ENCODE assay signal across 9 mouse cellular contexts in genomic region chr8:108612815-108613214, GRCm38 (mm10).
DNase-seq lines count a peak whose midpoint lies in the region; ATAC-seq and TF ChIP-seq lines count a peak whose summit lies in the region.
"Had no signal": no experiment of that assay in that cellular context is flagged by ENCODE, and none has a peak within 500 bp of the region (broad histone marks: within the 10 kb centered on the region; RNA-seq: fewer than 3 reads in every experiment).

No protein-coding gene starts in this region.

- H3K9me3 ChIP-seq in kidney, embryonic 14.5 days (ENCODE audit: control insufficient read depth, low read length) = no peaks in the 10 kb centered on the region

- H3K4me3 ChIP-seq in kidney, embryonic 14.5 days (ENCODE audit: low read length) = no peak overlapping the region
- H3K4me3 ChIP-seq in kidney, adult 2 months (ENCODE audit: insufficient read depth, low read depth, low read length) = no peak overlapping the region

- DNase-seq in kidney, adult 11 months = peak; percentile 21
- peak; percentile 46 for DNase-seq in brain, embryonic 14.5 days (ENCODE audit: low read depth)
- DNase-seq in kidney, adult 2 months = peak; percentile 57
- peak; percentile 57 for DNase-seq in lung, postnatal 36 days
- no peak for DNase-seq in spleen, postnatal 10 days (ENCODE audit: low spot score in 2 of 2)
- no peak for DNase-seq in left cerebral cortex, postnatal 14 days (ENCODE audit: low spot score in 2 of 2)
- DNase-seq in frontal cortex, adult 2 months (ENCODE audit: extremely low spot score in 1 of 2, low spot score in 1 of 2) = no peak
- DNase-seq: cerebellum, postnatal 25 days had no signal

- H3K9ac ChIP-seq in kidney, embryonic 14.5 days (ENCODE audit: low read depth, low read length) = no peak overlapping the region

- TF ChIP-seq POLR2A in brain, embryonic 14.5 days (IDR thresholded peaks at IDR 0.05; ENCODE audit: borderline replicate concordance, extremely low read depth, insufficient read depth, insufficient read length, poor library complexity, severe bottlenecking) = no peak
- TF ChIP-seq POLR2A in kidney, adult 2 months (IDR thresholded peaks at IDR 0.05; ENCODE audit: low read depth, low read length) = no peak

- H3K27ac ChIP-seq in kidney, embryonic 14.5 days (ENCODE audit: low read depth, low read length) = no peak overlapping the region
- H3K27ac ChIP-seq in kidney, adult 2 months (ENCODE audit: insufficient read depth, low read depth, low read length) = 0 out of 2 replicates have a peak overlapping the region, but pooled peaks have one; percentile 62

- no peaks in the 10 kb centered on the region for H3K27me3 ChIP-seq in kidney, embryonic 14.5 days (ENCODE audit: control insufficient read depth, insufficient read depth, low read length)
- no peaks in the 10 kb centered on the region for H3K27me3 ChIP-seq in kidney, adult 2 months (replicated peaks; ENCODE audit: control insufficient read depth, insufficient read depth, low read length)

- intact Hi-C loops in left cerebral cortex, postnatal 14 days (cut with DNase I) = no loop called here

- H3K36me3 ChIP-seq in kidney, embryonic 14.5 days (ENCODE audit: control insufficient read depth, insufficient read depth, low read length) = no peaks in the 10 kb centered on the region
- H3K36me3 ChIP-seq in kidney, adult 2 months (ENCODE audit: control insufficient read depth, insufficient read depth, low read length) = no peaks in the 10 kb centered on the region

- H3K4me2 ChIP-seq in kidney, embryonic 14.5 days (replicated peaks; ENCODE audit: low read depth, low read length) = no peak overlapping the region

- ATAC-seq in kidney, embryonic 14.5 days (ENCODE audit: low FRiP score, low TSS enrichment) = no peak

- WGBS in kidney, embryonic 14.5 days = 35% methylated on average over 5 of the region's 5 CpGs
- 45% methylated on average over 5 of the region's 5 CpGs for WGBS in kidney, adult 2 months

- H3K4me1 ChIP-seq in kidney, embryonic 14.5 days (ENCODE audit: control insufficient read depth, insufficient read depth, low read length) = no peaks in the 10 kb centered on the region
- H3K4me1 ChIP-seq in kidney, adult 2 months (ENCODE audit: control insufficient read depth, insufficient read depth, low read length) = 0 out of 2 replicates have a peak, but pooled peaks cover 5% of the 10 kb centered on the region

- no peak for TF ChIP-seq CTCF in brain, embryonic 14.5 days (IDR thresholded peaks at IDR 0.05; ENCODE audit: borderline replicate concordance, extremely low read depth, insufficient read depth, insufficient read length)
- no peak for TF ChIP-seq CTCF in kidney, adult 2 months (conservative IDR thresholded peaks at IDR 0.05; ENCODE audit: insufficient read depth, insufficient read length, low read depth, low read length)

Comparison
In these comparisons a context has a peak if more than half of its experiments do, and no peak if none do; other contexts are left out.
1. DNase-seq: peak in kidney, adult 11 months (single experiment), brain, embryonic 14.5 days (single experiment), kidney, adult 2 months (single experiment) and lung, postnatal 36 days (single experiment); none in spleen, postnatal 10 days (0 of 2), left cerebral cortex, postnatal 14 days (0 of 2) and frontal cortex, adult 2 months (0 of 2).